Mouse (Mus musculus) gastrocnemius, postnatal 10 days (tissue): ENCODE results near the gene Slc44a3. TPM values are rescaled to one million over a fixed set of nuclear protein-coding genes. Genes with fewer than 3 reads are reported as not detected.

Source experiments
- DNase-seq: peaks from one replicate; pipeline ENCODE4 v3.0.0; 2021; ENCODE audit warnings: mixed read lengths
- total RNA-seq, 2 experiments: library from RNA; stranded (reverse); gene quantifications; 2 replicates each; pipeline ENCODE4 v1.2.3; 2021

The Slc44a3 gene
- total RNA-seq, 2 experiments from 2014 or later: 0.18 to 0.33 TPM

GRCm38 (mm10) chr3:121458545-121459492 is 73.4 kb downstream of the Slc44a3 start:
- DNase-seq: no peak

- DNase-seq: no peak
These were observed 80.8 kb downstream of the Slc44a3 start for GRCm38 (mm10) chr3:121451404-121451803.

- DNase-seq: no peak
These were observed 82.7 kb downstream of the Slc44a3 start for GRCm38 (mm10) chr3:121449527-121449926.

- no peak for DNase-seq
These were observed 83.6 kb downstream of the Slc44a3 start for GRCm38 (mm10) chr3:121448606-121449005.

- no peak for DNase-seq
These were observed 84.2 kb downstream of the Slc44a3 start for GRCm38 (mm10) chr3:121448029-121448468.

GRCm38 (mm10) chr3:121446454-121446853 is 85.8 kb downstream of the Slc44a3 start:
- no peak for DNase-seq

- DNase-seq: no peak
These were observed 87.8 kb downstream of the Slc44a3 start for GRCm38 (mm10) chr3:121444414-121444813.

- no peak for DNase-seq
These were observed 88.3 kb downstream of the Slc44a3 start for GRCm38 (mm10) chr3:121443861-121444271.

- no peak for DNase-seq
These were observed 89.9 kb downstream of the Slc44a3 start for GRCm38 (mm10) chr3:121442288-121442687.

GRCm38 (mm10) chr3:121441504-121441903 is 90.7 kb downstream of the Slc44a3 start:
- no peak for DNase-seq

GRCm38 (mm10) chr3:121439623-121440161 is 92.5 kb downstream of the Slc44a3 start:
- DNase-seq: no peak

GRCm38 (mm10) chr3:121437996-121438395 is 94.2 kb downstream of the Slc44a3 start:
- no peak for DNase-seq

- no peak for DNase-seq
These were observed 95.1 kb downstream of the Slc44a3 start for GRCm38 (mm10) chr3:121437070-121437469.

- DNase-seq: no peak
These were observed 96.9 kb downstream of the Slc44a3 start for GRCm38 (mm10) chr3:121435296-121435695.

GRCm38 (mm10) chr3:121433968-121434533 is 98.2 kb downstream of the Slc44a3 start:
- DNase-seq: no peak

GRCm38 (mm10) chr3:121433359-121433758 is 98.8 kb downstream of the Slc44a3 start:
- no peak for DNase-seq

- no peak for DNase-seq
These were observed 101.8 kb downstream of the Slc44a3 start for GRCm38 (mm10) chr3:121430289-121430936.

- no peak for DNase-seq
These were observed 102.7 kb downstream of the Slc44a3 start for GRCm38 (mm10) chr3:121429469-121429868.

- DNase-seq: no peak
These were observed 103.4 kb downstream of the Slc44a3 start for GRCm38 (mm10) chr3:121428696-121429259.

- DNase-seq: no peak
These were observed 104.0 kb downstream of the Slc44a3 start for GRCm38 (mm10) chr3:121428230-121428629.

- DNase-seq: peak; percentile 65
These were observed 104.7 kb downstream of the Slc44a3 start for GRCm38 (mm10) chr3:121427520-121427908.
